Mouse (Mus musculus) B cell, adult 2 months (primary cell): Measurements from ENCODE around the gene Avpi1.
A peak's percentile ranks its signal among the peaks of the same experiment; 100 is the strongest.

Experiments
- DNase-seq, 2 experiments: peaks; one replicate each; pipeline ENCODE4 v3.0.0; 2022

Avpi1 gene

DNA sequence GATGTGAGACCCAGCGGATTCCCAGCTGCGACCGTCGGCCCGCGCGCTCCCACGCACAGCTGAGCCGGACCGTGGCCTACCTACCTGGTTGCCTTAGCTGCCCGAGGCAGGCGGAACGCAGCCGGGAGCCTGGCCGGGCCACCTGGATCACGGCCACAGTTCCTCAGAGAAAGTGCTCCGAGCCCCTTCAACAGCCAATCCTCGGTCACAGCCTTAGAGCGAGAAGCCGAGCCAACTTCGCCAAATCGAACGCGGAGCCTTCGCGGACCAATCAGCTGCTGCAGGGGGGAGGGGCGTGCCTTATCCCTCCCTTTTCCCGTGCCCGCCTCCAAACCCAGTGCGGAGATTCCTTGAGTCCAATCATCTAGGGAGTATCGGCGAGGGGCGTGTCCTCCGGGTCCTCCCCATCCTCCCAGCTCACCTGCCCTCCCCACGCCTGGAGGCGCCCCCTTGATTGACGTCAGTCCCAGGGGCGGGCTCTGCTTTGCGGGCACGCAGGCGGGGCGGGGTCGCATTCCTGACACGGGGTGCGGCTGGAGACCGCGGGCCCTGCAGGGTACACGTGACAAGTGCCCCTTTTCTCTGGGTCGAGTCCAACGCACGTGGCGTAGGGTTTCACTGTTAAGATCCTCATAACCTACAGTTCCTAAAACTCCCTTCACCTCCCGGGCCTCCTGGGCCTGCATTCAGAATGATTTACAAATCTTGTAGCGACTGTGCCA, at the start of gene Avpi1:
Gene Avpi1, minus strand, starts transcription at position 273 of the 722 bp plus-strand sequence.
- peak; percentile 93 to 95 for DNase-seq

DNA sequence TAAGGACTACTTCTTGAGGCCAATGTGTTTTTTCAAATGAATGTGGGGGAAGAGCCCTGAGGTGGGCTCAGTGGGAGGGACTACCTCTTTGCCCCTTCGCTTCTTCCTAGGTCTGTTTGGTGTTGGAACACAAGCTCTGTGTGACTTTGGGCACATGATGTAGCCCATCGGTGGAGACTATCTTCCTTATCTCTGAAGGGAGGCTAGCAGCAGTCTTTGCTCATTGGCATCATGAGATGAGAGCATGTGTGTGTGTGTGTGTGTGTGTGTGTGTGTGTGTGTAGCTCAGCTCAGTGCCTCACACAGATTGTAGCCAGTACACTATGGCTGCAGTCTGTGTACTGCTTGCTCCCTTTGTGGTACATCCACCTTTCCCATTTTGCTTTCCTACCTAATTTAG, 48.6 kb upstream of the Avpi1 start:
- no peak for DNase-seq

DNA sequence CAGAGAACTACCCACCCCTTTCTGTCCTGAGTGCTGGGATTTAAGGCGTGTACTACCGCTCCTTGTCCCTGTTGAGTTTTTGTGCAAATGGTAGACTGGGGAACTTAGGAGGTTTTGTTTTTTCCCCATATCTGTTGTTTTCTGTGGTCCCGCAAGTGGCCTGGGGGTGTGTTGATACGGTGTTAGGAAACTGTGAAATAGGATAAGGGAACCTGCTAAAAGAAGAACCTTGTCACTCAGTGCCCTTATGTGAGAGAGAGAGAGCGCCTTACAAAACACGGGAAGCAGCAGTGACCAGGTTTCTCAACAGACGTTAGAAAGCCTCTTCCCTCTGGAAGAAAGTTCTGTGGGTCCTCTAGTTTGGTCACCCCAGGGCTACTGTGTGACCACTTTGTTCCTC, 48.0 kb upstream of the Avpi1 start:
- no peak for DNase-seq

DNA sequence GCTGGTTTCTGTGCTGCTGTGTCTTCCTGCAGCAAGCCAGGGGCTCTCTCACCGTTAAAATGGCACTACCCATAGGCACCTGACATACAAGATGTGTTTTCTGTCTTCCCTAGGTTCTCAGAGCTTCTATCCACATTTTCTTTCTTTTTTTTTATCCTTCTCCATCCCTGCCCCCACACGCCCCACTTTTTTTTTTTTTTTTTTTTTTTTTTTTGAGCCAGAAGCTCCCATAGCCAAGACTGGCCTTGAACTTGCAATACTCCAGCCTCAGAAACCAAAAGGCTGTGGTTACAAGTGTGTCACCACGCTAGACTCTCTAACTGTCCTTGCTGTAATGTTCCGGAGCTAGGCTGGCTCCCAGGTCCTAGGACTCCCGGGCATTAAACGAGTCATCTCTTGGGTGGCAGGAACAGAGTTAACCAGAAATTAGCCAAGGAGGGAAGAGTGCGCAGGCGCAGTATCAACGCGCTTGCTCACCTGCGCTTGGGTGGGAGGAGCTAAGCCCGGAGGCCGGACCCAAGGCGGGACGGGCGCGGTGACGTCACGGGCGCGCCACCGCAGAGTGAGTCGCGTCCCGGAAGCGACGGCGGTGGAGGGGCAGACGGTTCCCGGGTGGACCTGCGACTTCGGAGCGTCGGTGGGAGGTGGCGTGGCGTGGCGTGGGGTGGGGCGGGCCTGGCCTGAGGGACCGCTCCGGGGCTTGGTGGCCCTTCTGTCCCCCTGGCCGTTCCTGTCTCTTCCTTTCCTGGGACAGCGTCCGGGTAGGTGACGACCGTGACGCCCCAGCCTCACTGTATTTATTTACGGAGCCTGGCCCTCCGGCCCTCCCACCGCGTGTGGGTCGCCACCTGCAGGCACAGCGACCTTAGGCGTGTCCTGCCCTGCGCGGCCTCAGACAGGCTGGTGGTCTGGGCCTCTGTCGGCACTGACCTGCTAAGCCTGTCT, 41.4 kb upstream of the Avpi1 start:
- peak; percentile 97 for DNase-seq

DNA sequence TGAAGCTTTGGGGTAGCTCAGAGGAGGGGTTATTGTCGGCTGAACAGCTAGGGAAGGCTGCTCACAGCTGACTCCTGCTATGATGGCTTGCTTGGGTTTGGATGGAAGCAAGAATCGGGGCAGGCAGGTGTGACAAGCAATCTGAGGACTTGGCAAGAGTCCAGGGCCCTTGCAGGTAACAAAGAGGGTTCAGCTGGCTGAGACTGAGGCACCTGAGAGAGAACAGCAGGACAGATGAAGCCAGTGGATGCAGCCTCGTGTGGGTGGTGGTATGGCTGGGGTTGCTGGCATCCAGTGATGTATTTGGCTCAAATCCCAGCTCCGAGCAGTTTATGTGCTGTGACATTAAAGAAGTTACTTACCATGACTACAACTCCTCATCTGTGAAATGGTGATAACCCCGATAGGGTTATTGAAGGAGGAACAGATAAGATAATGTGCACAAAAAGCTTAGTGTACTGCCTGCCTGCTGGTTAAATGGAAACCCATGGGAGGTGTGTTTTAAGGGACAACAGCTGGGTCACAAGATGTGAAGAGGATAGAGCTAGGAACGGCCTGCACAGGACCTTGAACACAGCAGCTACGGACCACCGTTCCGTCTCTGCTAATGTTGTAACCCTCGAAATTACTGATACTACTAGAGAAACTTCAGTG, 40.6 kb upstream of the Avpi1 start:
- DNase-seq, result no peak

DNA sequence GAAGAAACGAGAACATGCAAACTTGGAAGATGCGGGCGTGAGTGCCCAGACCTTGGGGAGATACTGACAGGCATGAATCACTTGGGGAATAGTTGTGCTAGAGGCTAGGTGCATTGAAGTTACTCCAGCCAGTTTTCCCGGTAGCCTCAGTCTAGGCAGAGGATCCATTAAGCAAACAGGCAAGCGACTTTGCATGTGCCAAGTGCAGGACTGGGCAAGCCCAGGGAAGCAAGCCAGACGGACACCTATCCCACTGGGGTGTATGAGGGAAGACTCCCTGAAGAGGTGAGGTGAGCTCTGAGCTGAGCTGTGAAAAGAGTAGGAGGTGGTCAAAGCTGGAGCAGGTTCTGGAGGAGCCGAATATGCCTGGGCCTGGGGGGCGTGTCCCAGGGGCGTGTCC, 38.6 kb upstream of the Avpi1 start:
- DNase-seq, result no peak

DNA sequence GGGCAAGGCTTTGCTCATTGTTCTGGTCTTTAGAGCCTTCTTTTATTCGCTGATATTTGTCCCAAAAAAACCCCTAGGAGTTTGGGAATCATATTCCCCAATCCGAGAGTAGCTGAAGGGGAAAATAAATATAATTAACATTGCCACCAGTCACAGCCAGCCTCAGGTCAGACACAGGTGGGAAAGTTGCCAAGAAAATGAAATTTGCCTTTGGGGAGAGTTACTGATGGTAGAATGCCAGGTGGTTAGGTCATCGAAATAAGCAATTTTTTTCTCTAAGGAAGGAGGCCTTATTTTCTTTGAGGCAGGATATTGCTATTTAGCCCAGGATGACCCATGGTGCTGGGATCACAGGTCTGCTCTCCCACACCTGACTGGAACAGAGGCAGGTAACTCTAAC, 37.9 kb upstream of the Avpi1 start:
- DNase-seq, result no peak

DNA sequence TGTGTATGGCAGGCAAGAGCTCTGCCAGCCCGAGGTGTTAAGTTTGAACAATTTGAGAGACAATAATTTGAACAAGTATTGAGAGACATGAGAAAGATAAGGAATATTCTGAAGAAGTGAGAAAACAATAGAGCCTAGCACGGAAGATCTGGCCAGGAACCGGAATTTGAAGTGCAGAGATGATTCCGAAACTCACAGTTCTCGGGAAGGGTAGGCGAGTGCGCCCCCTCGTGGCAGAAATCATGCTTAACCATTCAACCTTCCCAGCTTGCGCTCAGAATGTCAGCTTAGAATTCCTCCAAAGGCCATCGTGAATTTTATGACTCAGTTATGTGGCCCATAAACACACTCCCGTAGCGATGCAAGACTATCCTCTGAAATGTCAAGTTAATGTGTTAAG, 37.3 kb upstream of the Avpi1 start:
- DNase-seq, result peak; percentile 89 to 91

DNA sequence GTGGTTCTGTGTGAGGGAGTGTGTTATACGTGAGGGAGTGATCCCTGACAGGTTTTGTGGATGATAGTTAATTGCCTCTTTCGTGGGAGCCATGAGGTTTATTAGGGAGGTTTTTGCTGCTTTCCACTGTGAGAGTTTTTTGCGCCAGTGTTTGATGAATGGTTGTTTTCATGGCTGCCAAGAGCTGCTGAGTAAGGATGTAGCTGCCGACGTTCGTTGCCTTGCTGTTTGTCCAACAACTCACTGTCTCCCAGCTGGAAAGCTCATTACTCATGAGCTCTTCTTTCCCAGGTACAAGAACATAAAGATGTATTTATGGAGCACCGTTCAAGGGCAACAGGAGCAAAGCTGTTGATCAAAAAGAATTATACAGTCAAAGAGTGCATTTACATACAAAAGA, 35.3 kb upstream of the Avpi1 start:
- no peak for DNase-seq

DNA sequence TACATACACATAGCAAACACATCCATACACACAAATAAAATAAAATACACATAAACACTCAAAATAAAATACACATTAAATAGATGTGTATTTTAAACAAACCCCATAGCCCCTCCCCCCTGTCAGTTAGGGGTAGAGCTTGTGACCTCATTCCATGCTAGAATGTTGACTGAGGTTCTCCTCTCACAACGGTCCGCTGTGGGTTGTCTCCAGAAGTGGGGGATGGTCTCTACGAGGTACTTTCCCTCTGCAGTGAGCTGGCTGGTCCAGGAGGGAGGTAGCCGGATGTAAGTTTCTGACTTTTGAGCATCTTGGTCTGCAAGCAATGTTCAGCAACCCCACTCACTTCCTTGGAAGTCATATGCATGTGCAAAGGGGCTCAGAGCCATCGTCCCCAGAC, 34.9 kb upstream of the Avpi1 start, which contains the start of gene Zfyve27:
Gene Zfyve27, plus strand, starts transcription at position 188 of the 400 bp plus-strand sequence.
- no peak for DNase-seq

DNA sequence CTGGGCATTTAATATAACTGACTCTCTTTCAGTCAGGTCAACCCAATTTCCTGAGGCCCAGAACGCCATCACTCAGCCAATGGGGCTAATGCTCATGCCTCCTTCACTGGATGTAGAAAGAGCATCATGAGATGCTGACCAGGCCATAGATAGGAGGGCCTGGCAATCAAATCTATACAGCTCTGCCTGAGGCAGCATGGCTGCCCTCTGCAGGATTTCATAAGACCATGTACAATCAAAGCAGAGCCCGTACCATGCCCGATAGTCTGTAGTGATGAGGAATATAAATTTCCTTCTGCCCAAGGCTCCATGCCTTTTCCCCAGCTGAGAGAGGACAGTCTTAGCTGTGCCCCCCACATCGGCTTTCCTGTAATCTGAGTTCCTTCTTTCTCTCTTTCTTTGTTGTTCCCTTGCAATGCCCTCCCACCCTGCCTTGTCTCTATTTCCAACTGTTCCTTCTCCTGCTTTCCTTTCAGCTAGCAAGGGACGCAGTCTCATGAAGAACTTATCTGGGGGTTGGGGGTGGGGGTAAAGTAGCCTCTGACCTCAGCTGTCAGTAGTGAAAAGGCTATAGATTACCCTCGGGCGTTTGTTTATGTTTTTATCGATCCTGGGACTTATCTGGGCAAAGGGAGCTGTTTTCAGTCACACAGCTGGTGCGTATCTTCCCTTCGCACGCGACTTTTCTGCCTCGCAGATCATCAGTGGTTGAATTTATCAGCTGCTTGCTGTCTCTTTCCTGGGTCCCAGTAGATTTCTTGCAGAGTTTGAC, 29.6 kb upstream of the Avpi1 start:
- DNase-seq, result no peak

DNA sequence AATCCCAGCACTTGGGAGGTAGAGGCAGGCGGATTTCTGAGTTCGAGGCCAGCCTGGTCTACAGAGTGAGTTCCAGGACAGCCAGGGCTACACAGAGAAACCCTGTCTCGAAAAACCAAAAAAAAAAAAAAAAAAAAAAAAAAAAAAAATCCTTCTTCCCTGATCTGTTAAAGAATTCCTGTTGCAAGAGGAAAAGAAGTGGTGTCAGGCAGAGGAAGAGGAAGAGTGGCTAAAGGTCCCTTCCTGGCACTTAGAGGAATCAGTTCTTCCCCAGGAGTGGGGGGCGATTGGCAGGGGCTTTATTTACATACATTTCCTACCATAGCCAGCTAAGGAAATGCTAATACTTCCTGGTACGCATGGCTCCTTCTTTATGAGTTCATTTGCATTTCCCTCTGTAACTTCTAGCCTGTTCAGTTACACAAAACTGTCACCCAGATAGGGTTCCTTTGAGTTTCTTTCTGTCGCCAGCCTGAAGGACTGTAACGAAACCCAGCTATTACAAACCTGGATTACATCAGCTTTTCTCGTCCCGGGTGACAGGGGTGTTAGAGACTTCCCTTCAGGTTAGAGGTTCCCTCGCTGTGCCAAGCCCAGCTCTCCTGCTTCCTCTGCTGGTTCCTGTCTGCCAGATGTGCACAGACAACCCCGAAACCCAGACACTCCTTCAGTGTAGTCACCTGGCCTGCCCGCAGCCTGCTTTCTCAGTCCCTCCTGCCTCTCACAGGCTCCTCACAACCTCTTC, 28.8 kb upstream of the Avpi1 start:
- DNase-seq, result peak; percentile 17 to 23

DNA sequence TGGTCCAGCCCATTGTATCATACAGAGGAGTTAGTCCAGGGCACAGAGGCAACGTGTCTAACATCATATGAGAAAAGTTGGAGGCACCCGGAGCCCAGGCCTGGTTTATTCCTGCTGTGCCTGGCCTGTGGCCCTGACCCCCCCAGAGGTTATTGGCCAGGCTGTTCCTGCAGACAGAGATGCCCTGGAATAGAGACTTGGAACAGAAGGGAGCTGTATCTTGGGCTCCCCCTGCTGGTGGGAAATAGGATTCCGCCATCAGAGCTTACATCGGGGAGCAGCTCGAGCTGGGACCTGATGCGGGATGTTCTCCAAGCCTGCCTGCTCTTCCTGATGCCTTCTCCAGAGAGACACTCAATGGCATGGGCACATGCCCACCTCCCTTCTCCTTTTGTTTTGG, 23.1 kb upstream of the Avpi1 start:
- DNase-seq, result peak; percentile 82 to 83

DNA sequence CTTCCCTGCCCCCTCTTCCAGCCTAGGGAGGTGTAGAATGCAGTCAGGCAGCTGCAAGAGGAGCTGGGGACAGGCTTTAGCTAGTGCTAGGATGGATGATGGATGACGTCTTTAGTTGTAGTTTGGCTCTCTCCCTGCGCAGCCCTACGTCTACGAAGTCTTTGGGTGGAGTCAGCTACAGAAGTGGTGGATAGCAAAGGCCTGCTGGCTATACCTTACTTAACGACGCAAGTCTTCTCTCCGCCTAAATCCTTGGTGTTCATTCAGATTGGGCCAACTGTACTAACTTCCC, 19.7 kb upstream of the Avpi1 start:
- DNase-seq, result no peak

DNA sequence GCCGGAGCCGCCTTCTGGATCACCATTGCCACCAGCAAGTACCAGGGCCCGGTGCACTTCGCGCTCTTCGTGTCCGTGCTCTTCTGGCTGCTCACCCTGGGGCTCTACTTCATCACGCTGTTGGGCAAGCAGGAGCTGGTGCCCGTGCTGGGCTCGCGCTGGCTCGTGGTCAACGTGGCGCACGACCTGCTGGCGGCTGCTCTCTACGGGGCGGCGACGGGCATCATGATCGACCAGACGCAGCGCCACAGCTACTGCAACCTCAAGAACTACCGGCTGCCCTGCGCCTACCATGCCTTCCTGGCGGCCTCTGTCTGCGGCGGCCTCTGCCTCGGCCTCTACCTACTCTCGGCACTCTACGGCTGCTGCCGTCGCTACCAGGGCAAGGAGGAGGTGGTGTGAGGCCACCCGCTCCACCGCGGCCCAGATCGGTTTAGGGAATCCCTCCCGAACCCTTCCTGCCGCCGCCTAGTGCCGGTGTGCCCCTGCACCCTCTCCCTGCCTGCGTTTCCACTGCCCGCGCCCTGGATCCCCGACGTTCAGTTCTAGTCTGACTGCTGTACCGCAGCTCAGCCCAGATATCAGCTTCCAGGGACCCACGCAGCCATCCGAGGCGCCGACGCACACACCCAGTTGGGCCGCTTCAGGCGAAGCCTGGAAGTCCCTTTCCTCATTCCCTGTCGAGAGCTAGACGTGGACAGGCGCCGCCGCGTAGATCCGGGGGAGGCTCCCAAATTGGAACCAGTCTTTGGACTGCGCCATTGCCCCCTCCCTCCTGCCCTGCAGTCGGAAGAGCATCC, 19.1 kb upstream of the Avpi1 start:
- peak; percentile 36 to 52 for DNase-seq

DNA sequence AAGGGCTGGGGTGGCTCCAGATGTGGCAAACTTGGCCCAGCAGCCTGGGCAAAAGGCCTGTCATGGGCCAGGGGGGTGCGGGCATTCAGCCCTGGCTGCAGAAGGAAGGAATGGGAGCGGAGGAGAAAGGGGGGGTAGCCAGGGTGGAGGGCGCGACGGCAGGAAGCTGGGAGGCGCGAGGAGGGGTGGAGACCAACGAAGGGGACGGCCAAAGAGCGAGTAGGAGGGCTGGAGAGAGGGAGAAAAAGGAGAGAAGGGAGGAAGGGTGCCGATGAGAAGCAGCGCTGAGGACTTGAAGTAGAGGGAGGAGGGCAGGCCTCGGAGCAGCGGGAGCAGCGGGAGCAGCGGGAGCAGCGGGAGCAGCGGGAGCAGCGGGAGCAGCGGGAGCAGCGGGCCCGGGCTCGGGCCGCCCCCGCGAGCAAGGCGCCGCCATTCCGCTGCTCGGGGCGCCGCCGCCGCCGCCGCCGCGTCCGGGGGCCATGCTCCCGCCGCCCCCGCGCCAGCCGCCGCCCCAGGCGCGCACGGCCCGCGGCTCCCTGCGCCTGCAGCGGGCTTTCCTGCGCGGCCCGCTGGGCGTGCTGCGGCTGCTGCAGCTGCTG, 18.4 kb upstream of the Avpi1 start, which contains the start of gene Marveld1:
Gene Marveld1, plus strand, starts transcription at position 231 of the 599 bp plus-strand sequence.
- DNase-seq, result peak in 1 of 2 experiments; percentile 19

DNA sequence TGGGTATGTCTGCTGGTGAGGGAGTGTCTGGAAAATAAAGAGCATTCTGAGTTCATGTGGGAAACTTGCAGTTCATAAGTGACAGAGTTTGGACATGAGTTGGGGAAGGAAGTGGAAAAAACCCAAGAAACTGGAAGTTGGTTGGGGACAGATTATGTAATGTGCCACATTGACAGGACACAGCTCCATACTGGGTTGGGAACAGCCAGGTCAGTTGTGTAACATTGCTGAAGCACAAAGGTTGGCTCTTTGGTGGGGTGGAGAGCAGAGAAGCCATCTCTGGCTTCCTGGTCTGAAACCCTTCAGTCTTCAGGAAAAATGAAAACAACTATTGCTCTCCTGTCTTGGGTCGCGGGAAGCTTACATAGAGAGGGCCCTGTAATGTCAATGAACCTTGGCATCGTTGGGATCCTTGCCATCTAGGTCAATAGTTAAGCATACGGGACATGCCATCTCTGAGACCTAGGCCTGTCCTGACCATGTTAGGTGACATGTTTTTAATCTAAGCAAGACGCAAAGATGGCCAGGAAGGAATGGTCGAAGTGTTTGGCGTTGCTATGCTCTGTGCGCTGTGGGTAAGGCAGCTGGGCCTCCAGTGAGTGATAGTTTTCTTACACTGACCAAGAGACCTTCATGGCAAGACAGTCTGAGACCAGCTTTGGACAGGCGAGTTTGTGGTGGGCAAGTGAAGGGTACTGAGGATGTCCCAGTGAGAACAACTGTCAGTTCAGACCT, 17.6 kb upstream of the Avpi1 start:
- no peak for DNase-seq

DNA sequence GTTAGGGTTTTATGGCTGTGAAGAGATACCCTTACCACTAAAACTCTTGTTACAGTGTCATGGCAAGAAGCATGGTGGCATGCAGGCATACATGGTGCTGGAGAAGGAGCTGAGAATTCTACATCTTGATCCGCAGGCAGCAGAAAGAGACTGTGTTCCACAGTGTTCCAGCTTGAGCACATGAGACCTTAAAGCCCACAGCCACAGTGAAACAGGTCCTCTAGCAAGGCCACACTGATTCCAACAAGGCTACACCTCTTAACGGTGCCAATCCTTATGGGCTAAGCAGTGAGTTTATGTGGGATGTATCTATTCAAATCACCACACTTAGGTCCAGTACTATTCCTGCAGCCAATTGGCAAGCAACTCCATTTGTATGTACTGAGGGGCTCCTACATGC, 16.9 kb upstream of the Avpi1 start:
- no peak for DNase-seq

DNA sequence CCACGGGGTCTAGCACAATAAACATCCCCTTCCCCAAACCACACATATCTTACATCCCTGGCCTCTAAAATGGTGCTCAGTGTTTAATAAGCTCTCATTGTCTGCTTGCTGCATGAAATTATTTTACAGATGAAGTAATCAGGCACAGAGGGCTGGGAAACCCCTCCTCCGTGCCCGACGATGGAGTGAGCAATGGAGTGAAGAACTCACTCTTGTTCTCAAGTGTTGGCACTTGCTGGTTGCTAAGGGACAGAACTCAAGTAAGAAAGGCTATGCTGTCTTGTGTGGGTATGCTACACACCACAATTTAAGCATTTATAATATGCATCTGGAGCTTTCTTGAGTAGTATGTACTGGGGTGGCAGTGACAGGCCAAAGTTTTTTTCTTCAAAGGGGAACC, 16.4 kb upstream of the Avpi1 start:
- DNase-seq, result no peak
